Mouse (Mus musculus) embryonic facial prominence, embryonic 14.5 days (tissue): ENCODE measurements around the gene Ano9. TPM values are rescaled to one million over a fixed set of nuclear protein-coding genes. Genes with fewer than 3 reads are reported as not detected.

Experiments
- ATAC-seq: fragments of 200-750 bp; cut with Nextera tagmentation; 2 replicates; pipeline ENCODE4 v1.8.0; 2017; ENCODE audit warnings: low read depth, moderate number of reproducible peaks, moderate TSS enrichment
- DNase-seq: peaks from one replicate; pipeline ENCODE4 v3.0.0-alpha.2; 2015; ENCODE audit warnings: low spot score
- H3K27ac ChIP-seq: fragments of 300-500 bp; sonication (generic); replicated peaks from 2 replicates; pipeline ENCODE4 v1.5.1; 2014; ENCODE audit warnings: low read depth, mild to moderate bottlenecking, low read length, moderate library complexity
- H3K27me3 ChIP-seq: fragments of 300-500 bp; sonication (generic); replicated peaks from 2 replicates; pipeline ENCODE4 v1.6.1; 2014; ENCODE audit warnings: low read length; ENCODE audit not compliant: control insufficient read depth, insufficient read depth
- H3K36me3 ChIP-seq: fragments of 300-500 bp; sonication (generic); 2 replicates; pipeline ENCODE4 v1.6.1; 2014; ENCODE audit warnings: low read length, mixed read lengths; ENCODE audit not compliant: control insufficient read depth, insufficient read depth
- H3K4me1 ChIP-seq: fragments of 300-500 bp; sonication (generic); 2 replicates; pipeline ENCODE4 v1.6.1; 2014; ENCODE audit warnings: antibody characterized with exemption, low read length; ENCODE audit not compliant: control insufficient read depth, insufficient read depth
- H3K4me2 ChIP-seq: fragments of 300-500 bp; sonication (generic); 2 replicates; pipeline ENCODE4 v1.6.1; 2014; ENCODE audit warnings: low read depth, mild to moderate bottlenecking, low read length, moderate library complexity, mixed read lengths
- H3K4me3 ChIP-seq: fragments of 300-500 bp; sonication (generic); 2 replicates; pipeline ENCODE4 v1.5.1; 2014; ENCODE audit warnings: low read depth, mild to moderate bottlenecking, low read length
- H3K9ac ChIP-seq: fragments of 300-500 bp; sonication (generic); 2 replicates; pipeline ENCODE4 v1.6.1; 2014; ENCODE audit warnings: low read depth, mild to moderate bottlenecking, low read length, moderate library complexity, mixed read lengths
- H3K9me3 ChIP-seq: fragments of 300-500 bp; sonication (generic); 2 replicates; pipeline ENCODE4 v1.6.1; 2016; ENCODE audit warnings: low read length; ENCODE audit not compliant: control insufficient read depth
- WGBS: fragments of 180-500 bp; shearing (Covaris S2); extraction: QIAGEN DNeasy Blood & Tissue Kit; methylation state at CpG from one replicate; pipeline ENCODE4 v1.1.7; 2014; 5-methylcytosine and 5-hydroxymethylcytosine counted together
- polyA plus RNA-seq: library from polyadenylated mRNA; unstranded; fragments of >200 nt; fragmentation: Nextera tagmentation; extraction: Ambion mirVana; gene quantifications from 2 replicates; pipeline ENCODE4 v1.2.1, GENCODE M21; 2014

Gene Ano9
- polyA plus RNA-seq, 1 experiment from 2014 or later: 5.0 TPM

- Histone ChIP-seq H3K9me3 (no peaks in the 10 kb centered on the region), H3K4me3 (no peak overlapping the region), H3K36me3 (peaks cover 62% of the 10 kb centered on the region), H3K27me3 (no peaks in the 10 kb centered on the region), H3K27ac (no peak overlapping the region), H3K9ac (no peak overlapping the region), H3K4me1 (no peaks in the 10 kb centered on the region), H3K4me2 (no peak overlapping the region)
- DNase-seq (no peak), ATAC-seq (no peak)
- WGBS: 83% methylated on average over 2 of the region's 2 CpGs
These were observed 26.3 kb upstream of the Ano9 start for GRCm38 (mm10) chr7:141143861-141144260.

DNA sequence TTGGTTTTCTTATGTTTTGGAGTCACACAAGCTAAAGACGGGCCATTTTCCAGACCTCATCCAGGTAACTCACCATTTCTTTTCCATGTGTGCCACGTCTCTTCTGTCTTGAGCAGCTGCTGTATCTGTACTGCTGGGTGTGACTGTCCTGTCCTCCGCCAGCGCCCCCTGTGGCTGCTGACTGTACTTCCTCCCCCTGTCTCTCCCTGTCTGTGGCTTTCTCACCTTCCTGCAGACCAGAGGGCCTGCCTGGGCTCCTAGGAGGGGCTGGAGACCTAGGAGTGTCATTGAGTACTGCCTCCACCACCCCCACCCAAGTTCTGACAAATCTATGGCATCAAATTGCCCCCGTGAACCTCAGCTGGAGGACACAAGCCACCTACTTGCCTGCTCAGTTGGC lies 25.5 kb upstream of the Ano9 start:
- H3K27ac ChIP-seq: no peak overlapping the region
- H3K9ac ChIP-seq: no peak overlapping the region
- no peaks in the 10 kb centered on the region for H3K9me3 ChIP-seq
- H3K4me2 ChIP-seq: no peak overlapping the region
- 55% methylated on average over 5 of the region's 5 CpGs for WGBS
- H3K4me1 ChIP-seq: no peaks in the 10 kb centered on the region
- no peak overlapping the region for H3K4me3 ChIP-seq
- no peaks in the 10 kb centered on the region for H3K27me3 ChIP-seq
- DNase-seq (no peak), ATAC-seq (no peak)
- H3K36me3 ChIP-seq: peaks cover 64% of the 10 kb centered on the region

DNA sequence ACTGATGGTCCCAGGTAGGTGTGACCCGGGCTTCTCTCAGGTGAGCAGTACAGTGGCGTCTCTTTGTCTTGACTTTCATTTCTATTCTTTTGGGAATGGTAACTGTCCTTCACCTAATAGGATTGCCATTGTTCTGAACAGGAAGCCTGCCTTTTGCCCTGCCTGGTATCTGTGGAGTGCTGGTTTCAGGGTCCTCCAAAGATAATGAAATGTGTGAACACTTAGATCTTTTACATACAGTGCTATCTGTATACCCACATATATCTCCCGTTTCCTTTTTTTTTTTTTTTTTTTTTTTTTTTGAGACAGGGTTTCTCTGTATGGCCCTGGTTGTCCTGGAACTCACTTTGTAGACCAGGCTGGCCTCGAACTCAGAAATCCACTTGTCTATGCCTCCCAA lies 23.7 kb upstream of the Ano9 start:
- H3K4me2 ChIP-seq: no peak overlapping the region
- H3K9ac ChIP-seq: no peak overlapping the region
- no peaks in the 10 kb centered on the region for H3K9me3 ChIP-seq
- no peak for ATAC-seq
- DNase-seq: no peak
- WGBS: 92% methylated on average over 4 of the region's 4 CpGs
- no peak overlapping the region for H3K4me3 ChIP-seq
- no peaks in the 10 kb centered on the region for H3K4me1 ChIP-seq
- H3K27me3 ChIP-seq: no peaks in the 10 kb centered on the region
- peaks cover 63% of the 10 kb centered on the region for H3K36me3 ChIP-seq
- no peak overlapping the region for H3K27ac ChIP-seq

- ATAC-seq: no peak
- Histone ChIP-seq H3K4me1 (peaks cover 9% of the 10 kb centered on the region), H3K27me3 (no peaks in the 10 kb centered on the region), H3K27ac (no peak overlapping the region), H3K4me2 (peak overlapping the region; percentile 85), H3K36me3 (peaks cover 24% of the 10 kb centered on the region), H3K9ac (peak overlapping the region; percentile 95), H3K4me3 (peak overlapping the region; percentile 91), H3K9me3 (no peaks in the 10 kb centered on the region)
- 59% methylated on average over 12 of the region's 12 CpGs for WGBS
- no peak for DNase-seq
These were observed 14.5 kb upstream of the Ano9 start for GRCm38 (mm10) chr7:141131904-141132755.

DNA sequence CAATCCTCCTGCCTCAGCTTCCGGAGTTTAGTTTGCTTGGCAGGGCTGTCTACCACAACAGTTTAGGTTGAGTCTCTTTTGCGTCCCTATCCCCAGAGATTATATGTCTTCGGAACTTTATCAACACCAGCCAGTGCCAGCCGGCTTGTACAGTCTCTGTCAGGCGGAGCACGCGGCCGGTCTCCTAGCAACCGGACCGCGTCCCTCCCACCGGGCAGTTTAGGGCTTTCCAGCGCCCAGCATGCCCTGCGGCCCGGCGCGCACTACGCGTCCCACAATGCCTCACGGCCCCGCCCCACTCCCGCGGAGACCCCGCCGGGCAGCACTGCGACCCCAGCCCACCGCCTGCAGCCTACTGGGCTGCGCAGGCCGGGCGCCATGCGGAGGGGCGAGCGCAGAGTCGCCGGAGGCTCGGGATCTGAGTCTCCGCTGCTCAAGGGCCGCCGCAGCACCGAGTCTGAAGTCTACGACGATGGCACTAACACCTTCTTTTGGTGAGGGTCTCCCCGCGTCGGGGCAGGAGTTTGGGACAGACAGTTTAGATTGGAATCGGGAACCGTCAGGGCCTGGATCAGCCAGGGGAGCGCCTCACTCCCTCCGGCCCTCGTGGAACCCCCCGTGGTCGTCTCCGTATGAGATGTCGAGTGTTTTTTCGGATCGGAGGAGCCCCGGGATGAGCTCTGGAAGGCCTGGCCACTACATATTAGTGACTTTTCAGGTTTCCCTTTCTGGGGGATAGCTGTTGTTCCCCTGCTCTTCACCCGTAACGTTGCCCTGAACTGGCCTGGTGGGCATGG lies 13.6 kb upstream of the Ano9 start:
- Histone ChIP-seq H3K36me3 (peaks cover 14% of the 10 kb centered on the region), H3K4me2 (peak overlapping the region; percentile 85), H3K4me3 (peak overlapping the region; percentile 91), H3K27me3 (no peaks in the 10 kb centered on the region), H3K9me3 (no peaks in the 10 kb centered on the region), H3K4me1 (peaks cover 9% of the 10 kb centered on the region), H3K9ac (peak overlapping the region; percentile 95), H3K27ac (peak overlapping the region; percentile 15)
- under 1% methylated on average over 51 of the region's 59 CpGs for WGBS
- DNase-seq (peak; percentile 97), ATAC-seq (peak; percentile 99)

- H3K4me3 ChIP-seq: peak overlapping the region; percentile 63
- H3K9ac ChIP-seq: peak overlapping the region; percentile 73
- H3K27ac ChIP-seq: peak overlapping the region; percentile 84
- ATAC-seq (no peak), DNase-seq (no peak)
- H3K4me2 ChIP-seq: peak overlapping the region; percentile 57
- H3K4me1 ChIP-seq: no peaks in the 10 kb centered on the region
- H3K36me3 ChIP-seq: no peaks in the 10 kb centered on the region
- no peaks in the 10 kb centered on the region for H3K27me3 ChIP-seq
- no peaks in the 10 kb centered on the region for H3K9me3 ChIP-seq
- 3% methylated on average over 11 of the region's 15 CpGs for WGBS
These were observed 5.9 kb upstream of the Ano9 start for GRCm38 (mm10) chr7:141123517-141123856.

GRCm38 (mm10) chr7:141122689-141123516 lies 5.3 kb upstream of the Ano9 start:
- peak overlapping the region; percentile 73 for H3K9ac ChIP-seq
- no peaks in the 10 kb centered on the region for H3K4me1 ChIP-seq
- H3K36me3 ChIP-seq: no peaks in the 10 kb centered on the region
- no peaks in the 10 kb centered on the region for H3K9me3 ChIP-seq
- ATAC-seq (peak; percentile 99), DNase-seq (peak; percentile 99)
- no peaks in the 10 kb centered on the region for H3K27me3 ChIP-seq
- 2% methylated on average over 29 of the region's 29 CpGs for WGBS
- H3K4me2 ChIP-seq: peak overlapping the region; percentile 57
- peak overlapping the region; percentile 63 for H3K4me3 ChIP-seq
- H3K27ac ChIP-seq: peak overlapping the region; percentile 84

DNA sequence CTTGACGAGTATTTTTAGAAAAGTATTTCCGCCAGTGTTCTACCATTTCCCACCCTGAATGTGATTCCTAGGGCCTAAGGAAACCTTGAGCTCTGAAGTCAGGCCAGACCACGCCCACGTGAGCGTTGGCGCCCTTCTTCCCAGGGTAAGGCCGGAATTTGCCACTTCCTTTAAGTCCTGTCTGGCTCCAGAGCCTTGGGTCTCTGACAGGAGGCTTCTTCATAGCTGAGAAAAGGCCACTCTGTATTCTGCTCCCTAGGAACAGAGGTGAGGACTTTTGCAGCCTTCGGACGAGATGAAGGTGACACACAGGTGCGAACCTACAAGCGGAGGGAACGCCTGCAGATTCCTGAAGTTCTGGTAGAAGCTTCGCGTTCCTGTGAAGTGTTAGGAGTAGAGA lies 4.6 kb upstream of the Ano9 start, which contains the start of gene Ptdss2:
TSS of gene Ptdss2 (plus strand) at position 138 of the 400 bp plus-strand sequence.
- Histone ChIP-seq H3K4me1 (no peaks in the 10 kb centered on the region), H3K9ac (peak within 1 kb of the TSS; percentile 73), H3K9me3 (no peaks in the 10 kb centered on the region), H3K27ac (peak within 1 kb of the TSS; percentile 84), H3K36me3 (no peaks in the 10 kb centered on the region), H3K4me3 (peak within 1 kb of the TSS; percentile 63), H3K4me2 (peak within 1 kb of the TSS; percentile 57), H3K27me3 (0 out of 2 replicates have a peak, but pooled peaks cover 3% of the 10 kb centered on the region)
- DNase-seq: peak; percentile 38
- ATAC-seq: no peak
- WGBS: 44% methylated on average over 14 of the region's 14 CpGs
